Mouse (Mus musculus) lung, postnatal 0 days (tissue): ENCODE results near the gene Armc6.

ENCODE experiments used
- CTCF ChIP-seq: IDR thresholded peaks from 2 replicates; pipeline ENCODE4 v1.5.1; 2016; ENCODE audit warnings: antibody characterized with exemption, mild to moderate bottlenecking
- EP300 ChIP-seq: IDR thresholded peaks from 2 replicates; pipeline ENCODE4 v1.6.1; 2016; ENCODE audit warnings: antibody characterized with exemption, mild to moderate bottlenecking, control low read depth

- no peak for TF ChIP-seq CTCF
- no peak for TF ChIP-seq EP300
Measured at GRCm38 (mm10) chr8:70220911-70221310, 13.4 kb downstream of the Armc6 start.
